Mouse (Mus musculus) intestine, embryonic 15.5 days (tissue): ENCODE data around the gene R3hdm2. TPM values are rescaled to one million over a fixed set of nuclear protein-coding genes. Genes with fewer than 3 reads are reported as not detected.

ENCODE experiments used
- ATAC-seq: fragments of 200-750 bp; cut with Nextera tagmentation; 2 replicates; pipeline ENCODE4 v1.8.0; 2017; ENCODE audit warnings: moderate TSS enrichment, moderate library complexity
- H3K27ac ChIP-seq: fragments of 300-500 bp; sonication (generic); 2 replicates; pipeline ENCODE4 v1.5.1; 2015; ENCODE audit warnings: mild to moderate bottlenecking, inconsistent platforms
- H3K27me3 ChIP-seq: fragments of 300-500 bp; sonication (generic); replicated peaks from 2 replicates; pipeline ENCODE4 v1.6.1; 2015; ENCODE audit warnings: inconsistent platforms
- H3K36me3 ChIP-seq: fragments of 300-500 bp; sonication (generic); 2 replicates; pipeline ENCODE4 v1.6.1; 2015; ENCODE audit warnings: inconsistent platforms
- H3K4me1 ChIP-seq: fragments of 300-500 bp; sonication (generic); replicated peaks from 2 replicates; pipeline ENCODE4 v1.6.1; 2015; ENCODE audit warnings: inconsistent platforms
- H3K4me2 ChIP-seq: fragments of 300-500 bp; sonication (generic); replicated peaks from 2 replicates; pipeline ENCODE4 v1.6.1; 2015; ENCODE audit warnings: mild to moderate bottlenecking, inconsistent platforms
- H3K4me3 ChIP-seq: fragments of 300-500 bp; sonication (generic); replicated peaks from 2 replicates; pipeline ENCODE4 v1.5.1; 2015; ENCODE audit warnings: inconsistent platforms
- H3K9ac ChIP-seq: fragments of 300-500 bp; sonication (generic); 2 replicates; pipeline ENCODE4 v1.6.1; 2015; ENCODE audit warnings: inconsistent platforms
- H3K9me3 ChIP-seq: fragments of 300-500 bp; sonication (generic); 2 replicates; pipeline ENCODE4 v1.6.1; 2016; ENCODE audit warnings: inconsistent platforms
- WGBS: fragments of 180-500 bp; shearing (Covaris S2); methylation state at CpG from one replicate; pipeline ENCODE4 v1.1.7; 2015; 5-methylcytosine and 5-hydroxymethylcytosine counted together
- polyA plus RNA-seq: library from polyadenylated mRNA; unstranded; fragments of >200 nt; fragmentation: Nextera tagmentation; extraction: Ambion mirVana; gene quantifications from 2 replicates; pipeline ENCODE4 v1.2.1, GENCODE M21; 2015

Gene R3hdm2
- polyA plus RNA-seq, 1 experiment from 2014 or later = 29.5 TPM

DNA sequence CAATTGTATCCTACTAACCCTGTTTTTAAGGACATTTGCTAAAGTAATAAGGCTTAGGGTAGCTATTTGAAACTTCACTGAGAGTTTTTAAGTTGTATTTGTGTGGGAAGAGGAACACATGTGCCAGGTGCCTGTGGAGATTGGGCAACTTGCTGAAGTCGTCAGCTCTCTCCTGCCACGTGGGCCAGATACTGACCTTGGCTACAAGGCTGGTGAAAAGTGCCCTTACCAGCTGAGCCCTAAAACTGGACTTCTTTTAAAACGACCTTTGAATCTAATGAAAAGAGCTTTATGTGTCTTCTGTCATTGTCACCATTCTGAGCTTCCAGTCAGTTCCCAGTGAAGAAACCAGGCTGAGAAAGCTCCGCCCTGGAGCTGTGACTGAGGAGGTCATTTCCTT is 27.3 kb downstream of the R3hdm2 start:
- Histone ChIP-seq H3K4me2 (no peak overlapping the region), H3K9ac (no peak overlapping the region), H3K27ac (no peak overlapping the region), H3K36me3 (no peaks in the 10 kb centered on the region), H3K27me3 (no peaks in the 10 kb centered on the region), H3K9me3 (no peaks in the 10 kb centered on the region), H3K4me3 (no peak overlapping the region), H3K4me1 (peaks cover 9% of the 10 kb centered on the region)
- 65% methylated on average over 4 of the region's 4 CpGs for WGBS
- no peak for ATAC-seq

DNA sequence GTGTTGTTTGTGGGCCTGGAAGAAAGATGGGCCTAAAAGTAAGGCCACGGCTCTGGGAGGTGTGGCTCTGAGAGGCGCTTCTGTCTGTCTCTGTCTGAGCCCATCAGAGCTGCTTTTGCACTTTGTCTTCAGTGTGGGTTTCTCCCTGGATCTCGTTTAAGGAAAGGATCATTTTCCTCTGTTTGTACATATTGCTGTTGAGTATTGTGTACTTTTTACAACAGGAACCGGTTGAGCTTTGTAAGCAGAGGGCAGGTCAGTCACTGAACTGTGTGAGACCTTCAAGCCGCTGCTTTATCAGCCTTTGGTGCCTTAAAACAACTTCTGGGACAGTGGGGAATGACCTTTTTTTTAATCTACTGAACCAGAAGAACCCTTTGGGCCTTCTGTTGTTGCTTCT is 32.0 kb downstream of the R3hdm2 start:
- Histone ChIP-seq H3K27me3 (no peaks in the 10 kb centered on the region), H3K4me3 (no peak overlapping the region), H3K27ac (0 out of 2 replicates have a peak overlapping the region, but pooled peaks have one; percentile 6), H3K36me3 (no peaks in the 10 kb centered on the region), H3K9ac (no peak overlapping the region), H3K4me1 (peaks cover 9% of the 10 kb centered on the region), H3K9me3 (no peaks in the 10 kb centered on the region), H3K4me2 (no peak overlapping the region)
- 40% methylated on average over 5 of the region's 5 CpGs for WGBS
- no peak for ATAC-seq

DNA sequence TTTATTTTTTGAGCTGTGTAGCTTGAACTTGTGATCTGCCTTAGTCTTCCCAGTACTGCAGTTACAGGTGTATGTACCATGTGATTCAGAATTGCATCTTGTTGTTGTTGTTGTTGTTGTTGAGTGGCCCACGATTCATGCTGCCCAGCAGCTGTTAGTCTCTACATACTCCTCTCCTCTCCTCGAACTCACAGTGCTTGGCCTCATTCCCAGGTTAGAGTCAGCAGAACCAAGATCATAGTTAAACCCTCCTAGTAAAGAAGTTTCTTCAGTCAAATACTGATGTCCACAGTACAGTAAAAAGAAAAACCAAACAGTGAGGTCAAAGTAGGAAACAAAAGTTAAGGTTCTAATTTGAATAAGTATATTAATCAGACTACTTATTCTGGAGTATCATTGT is 32.6 kb downstream of the R3hdm2 start:
- Histone ChIP-seq H3K4me3 (no peak overlapping the region), H3K4me2 (no peak overlapping the region), H3K27ac (no peak overlapping the region), H3K9me3 (no peaks in the 10 kb centered on the region), H3K36me3 (no peaks in the 10 kb centered on the region), H3K4me1 (peaks cover 9% of the 10 kb centered on the region), H3K27me3 (no peaks in the 10 kb centered on the region), H3K9ac (no peak overlapping the region)
- WGBS = 63% methylated on average over 2 of the region's 2 CpGs
- ATAC-seq = no peak

DNA sequence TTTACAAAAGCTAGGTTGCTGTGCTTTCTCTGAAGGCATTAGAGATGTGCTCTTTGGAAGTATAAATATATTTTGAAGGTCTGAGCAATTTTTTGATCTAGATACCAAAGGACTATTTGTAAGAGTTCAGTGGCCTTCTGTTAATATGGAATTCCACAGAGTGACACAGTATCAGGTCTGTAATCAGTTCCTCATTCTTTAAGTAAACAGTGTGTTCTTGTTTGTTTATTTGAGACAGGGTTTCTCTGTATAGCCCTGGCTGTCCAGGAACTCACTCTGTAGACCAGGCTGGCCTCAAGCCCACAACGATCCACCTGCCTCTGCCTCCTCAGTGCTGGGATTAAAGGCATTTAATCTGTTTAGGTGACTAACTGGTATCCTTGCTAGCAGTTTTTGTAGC is 33.5 kb downstream of the R3hdm2 start:
- no peak for ATAC-seq
- 58% methylated on average over 1 of the region's 1 CpGs for WGBS
- H3K9me3 ChIP-seq = no peaks in the 10 kb centered on the region

DNA sequence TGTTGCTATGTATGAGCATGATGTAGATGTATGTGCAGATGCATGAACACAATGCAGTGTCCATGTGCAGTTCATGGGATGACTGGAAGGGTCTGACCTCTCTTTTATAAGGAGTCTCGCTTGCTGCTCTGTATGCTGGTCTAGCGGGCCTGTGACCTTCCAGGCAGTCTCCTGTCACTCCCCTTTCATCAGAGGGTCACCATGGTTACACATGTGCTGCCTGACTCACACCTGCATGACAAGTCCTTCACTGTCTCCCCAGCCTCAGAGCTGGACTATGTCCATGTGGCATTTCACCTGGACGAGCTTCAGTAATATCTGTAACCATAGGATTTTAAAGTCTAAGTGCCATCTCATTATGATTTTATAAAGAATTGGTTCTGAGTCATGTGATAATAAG is 34.0 kb downstream of the R3hdm2 start:
- no peaks in the 10 kb centered on the region for H3K27me3 ChIP-seq
- ATAC-seq = peak; percentile 59
- H3K4me2 ChIP-seq = no peak overlapping the region
- H3K9ac ChIP-seq = no peak overlapping the region
- 79% methylated on average over 3 of the region's 3 CpGs for WGBS
- no peak overlapping the region for H3K4me3 ChIP-seq
- no peak overlapping the region for H3K27ac ChIP-seq
- H3K9me3 ChIP-seq = no peaks in the 10 kb centered on the region
- H3K4me1 ChIP-seq = peaks cover 9% of the 10 kb centered on the region
- no peaks in the 10 kb centered on the region for H3K36me3 ChIP-seq

More for the DNA sequence above, 33.5 kb downstream of the R3hdm2 start:
- Histone ChIP-seq H3K36me3 (no peaks in the 10 kb centered on the region), H3K4me3 (no peak overlapping the region), H3K4me2 (no peak overlapping the region), H3K27ac (no peak overlapping the region), H3K9ac (no peak overlapping the region), H3K27me3 (no peaks in the 10 kb centered on the region), H3K4me1 (peaks cover 9% of the 10 kb centered on the region)

DNA sequence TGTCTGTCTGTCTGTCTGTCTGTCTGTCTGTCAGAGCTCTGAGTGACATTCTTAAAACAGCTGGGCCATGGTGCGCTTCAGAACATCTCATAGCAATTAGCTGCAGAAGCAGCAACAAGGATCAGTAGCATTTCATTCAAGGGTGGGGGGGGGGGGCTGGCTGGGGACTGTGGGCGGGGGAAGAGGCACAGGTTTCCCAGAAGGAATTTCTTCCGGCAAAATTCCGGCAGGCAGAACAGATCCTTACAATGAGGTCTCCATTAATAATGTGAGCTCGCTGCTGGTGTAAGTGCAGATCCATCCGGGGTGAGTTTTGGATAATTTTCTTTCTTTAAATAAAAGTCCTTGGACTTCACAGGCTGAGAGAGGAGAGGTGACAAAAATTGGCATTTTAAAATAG is 40.0 kb downstream of the R3hdm2 start:
- WGBS = 26% methylated on average over 6 of the region's 6 CpGs
- Histone ChIP-seq H3K9ac (no peak overlapping the region), H3K4me1 (peaks cover 2% of the 10 kb centered on the region; the same call in 1 of the 2 replicates), H3K27me3 (no peaks in the 10 kb centered on the region), H3K4me3 (no peak overlapping the region), H3K4me2 (no peak overlapping the region), H3K27ac (no peak overlapping the region), H3K9me3 (no peaks in the 10 kb centered on the region), H3K36me3 (no peaks in the 10 kb centered on the region)
- no peak for ATAC-seq

DNA sequence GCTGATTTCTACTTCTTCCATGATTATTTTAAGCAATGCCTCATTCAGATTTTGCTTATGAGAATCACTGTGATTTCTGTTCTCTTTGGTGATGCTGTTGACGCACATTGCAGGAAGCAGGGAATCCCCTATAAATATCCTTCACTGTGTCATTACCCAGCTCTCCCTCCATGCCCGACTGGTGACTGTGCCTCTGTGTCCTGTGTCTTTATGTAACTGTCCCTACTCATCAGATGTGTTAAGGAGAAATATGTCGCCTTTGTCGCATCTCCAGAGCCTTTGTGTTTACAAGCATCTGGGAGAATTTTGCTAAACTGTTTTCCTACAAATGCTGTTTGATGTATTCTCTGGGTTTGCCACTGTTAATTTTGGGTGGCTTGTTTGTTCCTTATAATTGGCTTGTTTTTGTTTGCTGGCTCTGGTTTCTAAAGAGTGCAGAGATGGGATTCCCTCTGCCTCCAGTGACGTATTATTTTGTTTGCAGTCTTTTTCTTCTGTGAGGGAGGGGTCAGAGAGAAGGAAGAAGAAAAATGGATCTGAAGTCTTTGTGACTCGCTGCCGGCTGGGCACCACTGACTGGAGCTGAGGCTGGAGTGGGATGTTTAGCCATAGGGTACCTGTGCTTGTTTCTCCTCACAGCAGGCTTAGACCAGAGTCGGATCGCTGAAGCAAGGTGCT is 40.7 kb downstream of the R3hdm2 start:
- 21% methylated on average over 9 of the region's 9 CpGs for WGBS
- H3K4me3 ChIP-seq = no peak overlapping the region
- H3K9me3 ChIP-seq = no peaks in the 10 kb centered on the region
- no peak overlapping the region for H3K27ac ChIP-seq
- ATAC-seq = no peak
- H3K36me3 ChIP-seq = no peaks in the 10 kb centered on the region
- no peaks in the 10 kb centered on the region for H3K27me3 ChIP-seq
- no peak overlapping the region for H3K9ac ChIP-seq
- no peak overlapping the region for H3K4me2 ChIP-seq
- peaks cover 4% of the 10 kb centered on the region for H3K4me1 ChIP-seq

DNA sequence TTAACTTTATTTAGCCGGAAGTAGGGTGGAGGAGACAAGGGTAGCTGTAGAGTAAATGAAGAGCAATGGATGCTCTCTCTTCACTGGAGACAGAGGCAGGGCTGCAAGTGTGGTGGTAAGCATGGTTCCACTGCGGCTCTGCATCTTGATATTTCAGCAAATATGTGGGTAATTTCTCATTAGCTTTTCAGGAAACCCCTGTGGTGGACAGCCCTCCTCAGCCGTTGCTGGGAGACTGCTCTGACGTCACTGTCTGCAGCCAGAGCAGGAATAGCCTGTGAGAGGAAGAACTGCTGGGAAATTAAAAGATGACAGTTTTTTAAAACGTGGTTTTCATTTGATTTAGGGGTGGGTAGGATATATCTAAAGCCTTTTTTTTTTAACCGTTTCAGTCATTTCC is 41.9 kb downstream of the R3hdm2 start:
- H3K27ac ChIP-seq = no peak overlapping the region
- H3K9ac ChIP-seq = no peak overlapping the region
- no peaks in the 10 kb centered on the region for H3K9me3 ChIP-seq
- H3K4me2 ChIP-seq = 0 out of 2 replicates have a peak overlapping the region, but pooled peaks have one; percentile 37
- H3K27me3 ChIP-seq = no peaks in the 10 kb centered on the region
- no peaks in the 10 kb centered on the region for H3K36me3 ChIP-seq
- peak; percentile 71 for ATAC-seq
- WGBS = 11% methylated on average over 6 of the region's 6 CpGs
- peaks cover 13% of the 10 kb centered on the region for H3K4me1 ChIP-seq
- H3K4me3 ChIP-seq = no peak overlapping the region

DNA sequence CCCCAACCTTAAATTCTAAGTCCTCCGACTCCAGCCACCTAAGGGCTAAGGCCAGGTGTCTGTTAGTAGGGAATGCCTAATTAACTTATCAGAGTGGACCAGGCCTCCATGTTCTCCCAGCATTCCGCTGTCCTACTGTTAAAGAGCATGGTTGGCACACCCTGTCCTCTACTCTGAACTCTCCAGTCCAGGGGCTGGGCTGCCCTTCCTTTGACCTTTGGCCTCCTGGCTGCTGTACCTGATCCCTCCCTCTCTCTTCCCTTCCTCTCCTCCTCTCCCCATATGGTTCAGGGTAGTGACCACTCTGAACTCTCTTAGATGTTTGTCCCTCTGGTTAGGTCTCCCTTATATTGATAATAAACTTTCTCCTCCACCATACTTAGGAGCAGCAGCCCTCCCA is 45.7 kb downstream of the R3hdm2 start:
- Histone ChIP-seq H3K9ac (no peak overlapping the region), H3K36me3 (no peaks in the 10 kb centered on the region), H3K4me3 (no peak overlapping the region), H3K9me3 (no peaks in the 10 kb centered on the region), H3K4me1 (peaks cover 14% of the 10 kb centered on the region), H3K27ac (no peak overlapping the region), H3K27me3 (no peaks in the 10 kb centered on the region), H3K4me2 (no peak overlapping the region)
- 76% methylated on average over 2 of the region's 2 CpGs for WGBS
- ATAC-seq = peak; percentile 65

DNA sequence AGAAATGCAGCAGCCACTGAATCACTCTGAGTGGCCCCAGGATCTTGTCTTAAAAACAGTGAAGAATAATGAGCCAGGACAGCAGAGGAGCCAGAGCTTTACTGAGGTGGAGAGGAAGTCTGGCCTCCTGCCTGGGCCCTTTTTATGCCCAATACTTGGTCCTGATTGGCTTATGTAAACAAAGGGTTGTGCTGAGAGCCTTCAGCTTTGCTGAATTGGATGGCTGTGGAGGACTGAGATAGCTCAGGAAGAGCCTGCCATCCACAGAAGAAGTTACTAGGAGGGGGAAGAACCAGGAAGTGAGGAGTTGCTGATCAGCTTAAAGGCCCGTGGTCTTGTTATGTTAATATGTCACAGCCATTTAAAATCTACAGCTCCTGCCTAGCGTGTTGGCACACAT is 46.5 kb downstream of the R3hdm2 start:
- Histone ChIP-seq H3K4me2 (no peak overlapping the region), H3K27me3 (no peaks in the 10 kb centered on the region), H3K9me3 (no peaks in the 10 kb centered on the region), H3K36me3 (no peaks in the 10 kb centered on the region), H3K4me1 (peaks cover 14% of the 10 kb centered on the region), H3K27ac (peak overlapping the region; percentile 54), H3K4me3 (no peak overlapping the region), H3K9ac (no peak overlapping the region)
- WGBS = 22% methylated on average over 2 of the region's 2 CpGs
- peak; percentile 50; the same call in 1 of the 2 replicates for ATAC-seq

DNA sequence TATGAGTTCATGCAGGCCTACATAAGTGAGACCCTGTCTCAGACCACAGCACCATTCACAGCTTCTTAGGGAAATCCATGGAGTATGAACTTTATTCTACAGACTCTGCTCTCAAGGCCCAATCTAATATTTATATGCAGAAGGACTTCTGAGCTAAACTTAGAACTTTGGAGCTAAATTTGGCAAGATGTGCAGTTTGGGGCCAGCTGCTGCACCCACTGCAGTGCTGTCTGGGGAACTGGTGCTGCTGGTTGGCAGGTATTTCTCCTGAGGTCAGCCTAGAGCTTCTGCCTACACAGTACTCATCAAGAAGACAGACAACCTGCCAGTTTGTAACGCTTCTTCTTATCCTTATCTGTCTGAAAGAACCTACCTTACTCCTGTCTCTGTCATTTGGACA is 47.0 kb downstream of the R3hdm2 start:
- H3K9me3 ChIP-seq = no peaks in the 10 kb centered on the region
- H3K9ac ChIP-seq = no peak overlapping the region
- H3K27me3 ChIP-seq = no peaks in the 10 kb centered on the region
- 0 out of 2 replicates have a peak, but pooled peaks have one; percentile 13 for ATAC-seq
- peaks cover 14% of the 10 kb centered on the region for H3K4me1 ChIP-seq
- H3K4me2 ChIP-seq = no peak overlapping the region
- no peak overlapping the region for H3K4me3 ChIP-seq
- H3K36me3 ChIP-seq = no peaks in the 10 kb centered on the region
- no peak overlapping the region for H3K27ac ChIP-seq
- 77% methylated on average over 1 of the region's 1 CpGs for WGBS

DNA sequence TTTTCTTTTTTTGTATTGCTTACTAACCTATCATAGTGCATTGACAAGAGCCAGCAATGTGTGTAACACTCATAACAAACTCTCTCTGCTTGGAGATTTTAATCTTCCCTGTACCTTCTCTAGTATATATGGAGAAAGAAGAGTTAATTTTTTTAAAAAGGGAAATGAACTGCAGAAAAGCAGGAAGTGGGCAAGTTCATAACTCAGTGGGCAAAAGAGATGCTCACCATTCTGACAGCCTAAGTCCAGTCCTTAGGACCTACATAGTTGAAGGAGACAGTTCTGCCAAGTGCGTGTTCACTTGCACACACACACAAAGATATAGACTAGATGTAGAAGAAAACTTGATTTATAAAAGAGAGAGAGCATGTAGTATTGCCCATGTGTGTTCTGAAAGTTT is 47.9 kb downstream of the R3hdm2 start:
- Histone ChIP-seq H3K4me3 (no peak overlapping the region), H3K9me3 (no peaks in the 10 kb centered on the region), H3K27ac (no peak overlapping the region), H3K27me3 (no peaks in the 10 kb centered on the region), H3K36me3 (no peaks in the 10 kb centered on the region), H3K4me2 (no peak overlapping the region), H3K4me1 (peaks cover 14% of the 10 kb centered on the region), H3K9ac (no peak overlapping the region)
- ATAC-seq = no peak
- WGBS = 91% methylated on average over 1 of the region's 1 CpGs

DNA sequence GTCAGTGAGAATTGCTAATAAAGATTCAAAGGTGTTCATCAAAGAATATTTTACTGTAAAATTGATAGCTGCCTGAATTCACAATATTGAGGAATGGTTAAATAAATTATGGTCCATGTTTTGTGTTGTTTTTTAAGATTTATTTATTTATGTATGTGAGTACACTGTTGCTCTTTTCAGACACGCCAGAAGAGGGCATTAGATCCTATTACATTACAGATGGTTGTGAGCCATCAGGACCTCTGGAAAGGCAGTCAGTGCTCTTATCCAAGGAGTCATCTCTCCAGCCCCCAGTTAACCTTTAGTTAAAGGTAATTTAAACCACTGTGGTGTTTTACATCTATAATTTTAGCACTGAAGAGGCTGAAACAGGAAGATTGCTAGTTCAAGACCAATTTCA is 49.4 kb downstream of the R3hdm2 start:
- H3K27ac ChIP-seq = no peak overlapping the region
- no peak overlapping the region for H3K4me3 ChIP-seq
- WGBS = 56% methylated on average over 1 of the region's 1 CpGs
- no peaks in the 10 kb centered on the region for H3K9me3 ChIP-seq
- H3K4me2 ChIP-seq = no peak overlapping the region
- no peak overlapping the region for H3K9ac ChIP-seq
- peaks cover 14% of the 10 kb centered on the region for H3K4me1 ChIP-seq
- no peak for ATAC-seq
- H3K27me3 ChIP-seq = no peaks in the 10 kb centered on the region
- H3K36me3 ChIP-seq = no peaks in the 10 kb centered on the region
